Mouse (Mus musculus): ENCODE measurements around the gene Pds5b. TPM values are rescaled to one million over a fixed set of nuclear protein-coding genes. Genes with fewer than 3 reads are reported as not detected.
"Not testable (repeated sequence)": the region's sequence is repeated elsewhere in the genome, so short reads cannot be mapped to it uniquely, and the experiment has no call there.

The Pds5b gene
- polyA plus RNA-seq, 1 experiment, result 27.2 TPM

DNA sequence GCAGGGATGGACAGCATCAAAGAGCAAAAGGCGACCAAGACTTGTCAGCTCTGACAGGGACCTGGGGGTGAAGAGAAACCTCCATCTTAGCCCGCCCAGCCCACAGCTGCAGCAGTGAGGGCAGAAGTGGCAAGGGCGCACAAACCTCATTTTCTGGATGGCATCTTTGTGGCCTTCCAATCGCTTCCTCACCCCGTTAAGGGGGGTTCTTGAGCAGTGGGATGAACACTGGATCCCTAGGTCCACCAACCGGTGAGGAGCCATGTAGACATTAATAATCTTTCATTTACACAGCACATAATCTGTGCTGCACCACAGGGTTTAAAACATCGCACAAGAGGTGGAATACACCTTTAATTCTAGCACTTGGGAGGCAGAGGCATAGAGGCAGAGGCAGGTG is 1.2 kb upstream of the Pds5b start:
- Histone ChIP-seq H3K4me1 (ENCODE audit: control insufficient read depth, insufficient read depth, low read length) (no peaks in the 10 kb centered on the region), H3K4me3 (replicated peaks; ENCODE audit: insufficient read depth, low read depth, low read length) (no peak overlapping the region), H3K27ac (ENCODE audit: insufficient read depth, low read length) (no peak overlapping the region), H3K27me3 (ENCODE audit: control insufficient read depth, insufficient read depth, low read length) (no peaks in the 10 kb centered on the region)
- TF ChIP-seq CTCF (IDR thresholded peaks at IDR 0.05; ENCODE audit: borderline replicate concordance, insufficient read depth, low read depth, low read length), result no peak
- WGBS, result 93% methylated on average over 7 of the region's 7 CpGs
- DNase-seq, result no peak

DNA sequence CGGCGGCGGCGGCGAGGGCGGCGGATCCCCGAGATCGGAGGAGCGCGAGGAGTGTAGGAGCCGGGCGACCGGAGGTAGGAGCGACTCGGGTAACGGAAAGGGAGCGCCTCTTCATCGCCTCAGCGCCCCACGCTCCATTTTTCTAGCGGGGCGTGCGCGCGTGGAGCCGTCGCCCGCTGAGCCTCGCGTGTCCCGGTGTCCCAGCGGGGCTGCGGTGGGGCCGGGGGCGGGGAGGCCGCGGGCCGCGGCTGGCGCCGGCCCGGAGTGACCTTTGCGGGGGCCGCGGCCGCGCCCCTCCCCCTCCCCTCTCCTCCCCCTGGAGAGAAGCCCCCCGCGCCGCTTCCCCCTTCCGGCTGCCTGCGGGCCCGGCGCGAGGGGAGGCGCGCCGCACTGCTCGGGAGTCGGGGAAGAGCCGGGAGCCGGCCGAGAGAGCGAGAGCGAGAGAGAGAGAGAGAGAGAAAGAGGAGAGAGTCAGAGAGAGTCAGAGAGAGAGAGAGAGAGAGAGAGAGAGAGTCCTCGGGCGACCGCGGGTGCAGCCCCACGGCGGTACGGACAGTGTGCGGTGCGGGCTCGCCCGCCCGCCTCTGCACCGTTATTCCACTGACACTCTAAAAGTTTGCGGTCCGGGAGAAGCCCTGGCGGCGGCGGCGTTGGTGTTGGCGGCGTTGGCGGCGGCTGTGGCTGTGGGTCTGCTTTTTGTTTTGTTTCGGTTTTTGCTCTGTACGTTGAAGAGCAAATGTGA is 512 bp downstream of the Pds5b start:
- no peaks in the 10 kb centered on the region for H3K27me3 ChIP-seq (ENCODE audit: control insufficient read depth, insufficient read depth, low read length)
- no peak for TF ChIP-seq CTCF (IDR thresholded peaks at IDR 0.05; ENCODE audit: borderline replicate concordance, insufficient read depth, low read depth, low read length)
- TF ChIP-seq POLR2A (IDR thresholded peaks at IDR 0.05; ENCODE audit: borderline replicate concordance, insufficient read depth, low read length), result 0 out of 2 replicates have a peak, but pooled peaks have one; percentile 7
- peak overlapping the region; percentile 60 for H3K4me3 ChIP-seq (replicated peaks; ENCODE audit: insufficient read depth, low read depth, low read length)
- no peaks in the 10 kb centered on the region for H3K4me1 ChIP-seq (ENCODE audit: control insufficient read depth, insufficient read depth, low read length)
- no peak for DNase-seq
- H3K27ac ChIP-seq (ENCODE audit: insufficient read depth, low read length), result peak overlapping the region; percentile 26; the same call in 1 of the 2 replicates
- WGBS, result under 1% methylated on average over 68 of the region's 91 CpGs

DNA sequence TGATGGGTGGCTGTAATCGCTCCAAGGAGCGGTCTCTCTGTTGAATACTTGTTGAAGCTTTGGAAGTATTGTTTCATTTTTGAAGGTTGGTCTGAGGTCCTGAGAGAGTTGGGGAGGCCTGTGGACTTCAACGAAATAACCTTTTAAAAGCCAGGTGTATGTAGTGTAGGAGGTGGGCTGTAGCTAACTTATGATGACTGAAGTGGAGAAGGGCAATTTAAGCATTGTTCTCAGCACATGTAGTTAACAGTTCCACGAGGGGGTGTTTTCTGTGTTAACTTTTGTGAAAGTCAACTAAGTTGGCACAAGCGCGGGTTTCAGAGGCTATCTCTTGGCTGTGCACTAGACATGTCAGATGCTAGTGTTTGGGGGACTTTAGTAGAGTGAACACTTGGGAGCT is 1.3 kb downstream of the Pds5b start:
- no peak overlapping the region for H3K27ac ChIP-seq (ENCODE audit: insufficient read depth, low read length)
- no peaks in the 10 kb centered on the region for H3K4me1 ChIP-seq (ENCODE audit: control insufficient read depth, insufficient read depth, low read length)
- no peak for DNase-seq
- TF ChIP-seq POLR2A (IDR thresholded peaks at IDR 0.05; ENCODE audit: borderline replicate concordance, insufficient read depth, low read length), result no peak
- 26% methylated on average over 6 of the region's 6 CpGs for WGBS
- H3K4me3 ChIP-seq (replicated peaks; ENCODE audit: insufficient read depth, low read depth, low read length), result peak overlapping the region; percentile 13
- H3K27me3 ChIP-seq (ENCODE audit: control insufficient read depth, insufficient read depth, low read length), result no peaks in the 10 kb centered on the region

DNA sequence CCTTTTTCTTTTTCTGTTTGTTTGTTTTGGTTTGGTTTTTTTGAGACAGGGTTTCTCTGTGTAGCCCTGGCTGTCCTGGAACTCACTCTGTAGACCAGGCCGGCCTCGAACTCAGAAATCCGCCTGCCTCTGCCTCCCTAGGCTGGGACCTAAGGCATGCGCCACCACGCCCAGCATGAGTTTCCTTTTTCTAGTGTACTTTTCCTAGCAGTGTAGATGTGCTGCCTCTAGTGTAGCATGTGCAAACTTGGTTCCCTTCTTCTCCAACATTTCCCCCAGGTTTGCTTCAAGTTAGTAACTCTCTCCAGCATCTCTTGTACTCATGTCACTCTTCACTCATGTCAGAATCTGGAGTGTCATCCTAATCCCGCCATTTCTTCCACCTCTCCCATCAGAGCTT is 9.3 kb downstream of the Pds5b start:
- H3K27me3 ChIP-seq (ENCODE audit: control insufficient read depth, insufficient read depth, low read length); H3K27ac ChIP-seq (ENCODE audit: insufficient read depth, low read length); H3K4me3 ChIP-seq (replicated peaks; ENCODE audit: insufficient read depth, low read depth, low read length); H3K4me1 ChIP-seq (ENCODE audit: control insufficient read depth, insufficient read depth, low read length); DNase-seq: not testable (repeated sequence)
- WGBS, result 94% methylated on average over 6 of the region's 6 CpGs

DNA sequence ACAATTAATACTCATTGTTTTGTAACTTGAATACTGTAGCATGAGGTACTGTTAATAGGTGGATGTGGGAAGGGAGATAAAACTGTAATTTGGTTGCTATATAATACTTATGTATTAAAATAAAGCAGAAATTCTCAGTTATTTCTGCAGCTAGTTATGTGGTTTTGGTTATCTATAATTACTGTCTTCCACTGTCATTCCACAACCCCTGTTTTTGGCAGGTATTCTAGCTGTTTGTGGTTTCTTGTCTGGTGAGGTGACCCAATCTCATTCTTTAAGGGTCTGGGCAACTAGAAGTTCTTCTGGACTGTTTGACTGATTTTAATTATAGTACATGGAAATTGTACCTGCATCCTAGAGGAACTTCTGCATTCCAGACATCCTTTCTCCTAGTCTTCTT is 17.1 kb downstream of the Pds5b start:
- no peak overlapping the region for H3K4me3 ChIP-seq (replicated peaks; ENCODE audit: insufficient read depth, low read depth, low read length)
- TF ChIP-seq CTCF (IDR thresholded peaks at IDR 0.05; ENCODE audit: borderline replicate concordance, insufficient read depth, low read depth, low read length), result no peak
- H3K27ac ChIP-seq (ENCODE audit: insufficient read depth, low read length), result no peak overlapping the region
- DNase-seq, result no peak
- no peaks in the 10 kb centered on the region for H3K27me3 ChIP-seq (ENCODE audit: control insufficient read depth, insufficient read depth, low read length)
- no peaks in the 10 kb centered on the region for H3K4me1 ChIP-seq (ENCODE audit: control insufficient read depth, insufficient read depth, low read length)

DNA sequence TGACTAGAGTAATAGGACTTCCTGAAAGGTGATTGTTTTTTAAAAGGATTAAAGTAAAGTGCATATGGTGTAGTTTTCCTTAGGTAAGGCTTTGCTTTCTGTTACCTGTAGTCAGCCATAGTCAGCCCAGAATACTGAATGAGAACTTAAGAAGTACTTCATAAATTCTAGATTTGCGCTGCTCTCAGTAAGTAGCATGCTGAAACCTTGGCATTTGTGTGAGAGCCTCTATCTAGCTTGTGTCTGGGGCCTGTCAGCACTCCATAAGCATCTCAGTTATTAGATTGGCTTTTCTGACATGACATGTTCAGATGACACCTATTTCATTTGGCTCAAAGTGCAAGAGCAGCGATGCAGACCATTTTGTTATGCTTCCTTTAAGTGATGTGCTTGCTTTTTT is 19.7 kb downstream of the Pds5b start:
- no peak for DNase-seq
- Histone ChIP-seq H3K4me3 (replicated peaks; ENCODE audit: insufficient read depth, low read depth, low read length) (no peak overlapping the region), H3K4me1 (ENCODE audit: control insufficient read depth, insufficient read depth, low read length) (no peaks in the 10 kb centered on the region), H3K27me3 (ENCODE audit: control insufficient read depth, insufficient read depth, low read length) (no peaks in the 10 kb centered on the region), H3K27ac (ENCODE audit: insufficient read depth, low read length) (no peak overlapping the region)
- no peak for TF ChIP-seq CTCF (IDR thresholded peaks at IDR 0.05; ENCODE audit: borderline replicate concordance, insufficient read depth, low read depth, low read length)
- no peak for TF ChIP-seq POLR2A (IDR thresholded peaks at IDR 0.05; ENCODE audit: borderline replicate concordance, insufficient read depth, low read length)
- 90% methylated on average over 2 of the region's 2 CpGs for WGBS

DNA sequence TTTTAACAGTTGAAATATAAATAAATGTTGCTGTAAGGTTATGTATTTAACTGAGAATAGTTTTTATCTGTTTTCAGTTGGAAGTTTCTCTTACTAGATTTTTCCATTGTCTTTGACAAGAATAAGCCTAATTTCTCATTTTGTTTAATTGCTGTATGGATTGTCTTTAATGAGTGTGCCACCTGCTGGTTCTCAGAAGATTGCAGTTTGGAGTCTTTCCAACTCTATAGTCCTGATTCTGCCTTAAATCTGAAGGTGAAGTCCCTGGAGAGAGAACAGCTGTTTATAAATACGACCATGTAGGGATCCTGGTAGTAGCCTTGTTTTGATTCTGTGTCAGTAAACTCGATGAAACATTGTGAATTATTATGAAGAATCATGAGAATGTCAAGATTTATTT is 29.2 kb downstream of the Pds5b start:
- peak; percentile 46 to 60 for DNase-seq

DNA sequence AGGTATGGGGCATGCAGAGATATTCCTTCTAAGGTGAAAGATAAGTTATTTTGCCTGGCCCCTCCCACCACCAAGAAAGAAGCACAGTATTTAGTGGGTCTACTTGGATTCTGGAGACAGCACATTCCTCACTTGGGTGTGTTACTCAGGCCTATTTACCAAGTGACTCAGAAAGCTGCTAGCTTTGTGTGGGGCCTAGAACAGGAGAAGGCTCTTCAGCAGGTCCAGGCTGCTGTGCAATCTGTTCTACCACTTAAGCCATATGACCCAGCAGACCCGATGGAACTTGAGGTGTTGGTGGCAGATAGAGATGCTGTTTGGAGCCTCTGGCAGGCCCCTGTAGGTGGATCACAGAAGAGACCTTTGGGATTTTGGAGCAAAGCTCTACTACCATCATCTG is 33.1 kb downstream of the Pds5b start:
- 94% methylated on average over 1 of the region's 1 CpGs for WGBS
- not testable (repeated sequence) for H3K4me1 ChIP-seq (ENCODE audit: control insufficient read depth, insufficient read depth, low read length); DNase-seq; H3K27ac ChIP-seq (ENCODE audit: insufficient read depth, low read length); H3K4me3 ChIP-seq (replicated peaks; ENCODE audit: insufficient read depth, low read depth, low read length); H3K27me3 ChIP-seq (ENCODE audit: control insufficient read depth, insufficient read depth, low read length)

More for the DNA sequence above, 29.2 kb downstream of the Pds5b start:
- no peaks in the 10 kb centered on the region for H3K27me3 ChIP-seq (ENCODE audit: control insufficient read depth, insufficient read depth, low read length)
- H3K4me3 ChIP-seq (replicated peaks; ENCODE audit: insufficient read depth, low read depth, low read length), result no peak overlapping the region
- no peak overlapping the region for H3K27ac ChIP-seq (ENCODE audit: insufficient read depth, low read length)
- TF ChIP-seq POLR2A (IDR thresholded peaks at IDR 0.05; ENCODE audit: borderline replicate concordance, insufficient read depth, low read length) (no peak), CTCF (IDR thresholded peaks at IDR 0.05; ENCODE audit: borderline replicate concordance, insufficient read depth, low read depth, low read length) (no peak)
- no peaks in the 10 kb centered on the region for H3K4me1 ChIP-seq (ENCODE audit: control insufficient read depth, insufficient read depth, low read length)
- 16% methylated on average over 2 of the region's 2 CpGs for WGBS

DNA sequence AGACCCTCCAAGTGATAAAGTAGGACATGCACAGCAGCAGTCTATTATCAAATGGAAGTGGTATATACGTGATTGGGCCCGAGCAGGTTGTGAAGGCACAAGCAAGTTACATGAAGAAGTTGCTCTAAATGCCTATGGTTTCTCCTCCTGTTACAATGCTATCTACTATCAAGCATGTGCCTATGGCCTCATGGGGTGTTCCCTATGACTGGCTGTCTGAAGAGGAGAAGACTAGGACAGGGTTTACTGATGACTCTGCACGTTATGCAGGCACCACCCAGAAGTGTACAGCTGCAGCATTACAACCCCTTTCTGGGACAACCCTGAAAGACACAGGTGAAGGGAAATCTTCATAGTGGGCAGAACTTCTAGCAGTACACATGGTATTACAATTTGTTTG is 33.6 kb downstream of the Pds5b start:
- H3K4me3 ChIP-seq (replicated peaks; ENCODE audit: insufficient read depth, low read depth, low read length); H3K27ac ChIP-seq (ENCODE audit: insufficient read depth, low read length); H3K4me1 ChIP-seq (ENCODE audit: control insufficient read depth, insufficient read depth, low read length); DNase-seq; H3K27me3 ChIP-seq (ENCODE audit: control insufficient read depth, insufficient read depth, low read length): not testable (repeated sequence)
- 97% methylated on average over 3 of the region's 3 CpGs for WGBS

All from cerebellum, adult 2 months (tissue).